ENCODE assay signal across 24 mouse cellular contexts in genomic region chr2:62396799-62397198, GRCm38 (mm10).
"Had no signal": no experiment of that assay in that cellular context is flagged by ENCODE, and none has a peak within 500 bp of the region (broad histone marks: within the 10 kb centered on the region; RNA-seq: fewer than 3 reads in every experiment).

No protein-coding gene starts in this region.

- H3K9ac ChIP-seq: forebrain, postnatal 0 days; heart, embryonic 13.5 days; heart, embryonic 15.5 days; hindbrain, embryonic 13.5 days; hindbrain, embryonic 15.5 days; limb, embryonic 12.5 days; limb, embryonic 15.5 days; liver, embryonic 14.5 days had no signal

- H3K4me2 ChIP-seq: heart, embryonic 11.5 days; heart, embryonic 13.5 days; heart, embryonic 15.5 days; hindbrain, embryonic 13.5 days; hindbrain, embryonic 15.5 days; limb, embryonic 12.5 days; limb, embryonic 15.5 days; liver, embryonic 11.5 days had no signal

- H3K27ac ChIP-seq: heart, adult 2 months; heart, embryonic 13.5 days; heart, embryonic 15.5 days; hindbrain, embryonic 13.5 days; hindbrain, embryonic 15.5 days; hindbrain, postnatal 0 days; layer of hippocampus, adult 2 months; left cerebral cortex, adult 2 months; limb, embryonic 12.5 days; limb, embryonic 15.5 days; liver, embryonic 14.5 days had no signal

- ATAC-seq: forebrain, postnatal 0 days; hindbrain, postnatal 0 days had no signal

- H3K36me3 ChIP-seq: heart, embryonic 13.5 days; heart, embryonic 15.5 days; hindbrain, embryonic 13.5 days; hindbrain, embryonic 15.5 days; limb, embryonic 12.5 days; limb, embryonic 15.5 days had no signal

- DNase-seq: forebrain, postnatal 0 days; gastrocnemius, postnatal 14 days; gastrocnemius, postnatal 36 days; heart, adult 2 months; heart, postnatal 14 days; heart, postnatal 36 days; kidney, adult 18-20 months; kidney, adult 8-10 months; kidney, postnatal 10 days; kidney, postnatal 25 days; kidney, postnatal 4 days; left cerebral cortex, postnatal 4 days had no signal

- H3K9me3 ChIP-seq: heart, embryonic 13.5 days; heart, embryonic 15.5 days; hindbrain, embryonic 13.5 days; hindbrain, embryonic 15.5 days; limb, embryonic 12.5 days; limb, embryonic 15.5 days had no signal

- H3K4me1 ChIP-seq: heart, embryonic 15.5 days; hindbrain, embryonic 13.5 days; hindbrain, embryonic 15.5 days; limb, embryonic 12.5 days; limb, embryonic 15.5 days had no signal

- H3K27me3 ChIP-seq: heart, embryonic 13.5 days; heart, embryonic 15.5 days; hindbrain, embryonic 13.5 days; hindbrain, embryonic 15.5 days; limb, embryonic 12.5 days; limb, embryonic 15.5 days had no signal

- H3K4me3 ChIP-seq: heart, adult 2 months; heart, embryonic 13.5 days; heart, embryonic 15.5 days; hindbrain, embryonic 13.5 days; hindbrain, embryonic 15.5 days; layer of hippocampus, adult 2 months; left cerebral cortex, adult 2 months; limb, embryonic 12.5 days; limb, embryonic 15.5 days had no signal
